Mouse (Mus musculus) spleen, embryonic (tissue): ENCODE measurements around the gene Adamtsl5.

Source experiments
- CTCF ChIA-PET: fragments of 350-600 bp; sonication (Branson Sonifier 250); formaldehyde crosslinking; loops from one replicate; lab custom pipeline; 2022; lab: Charles Lee

Adamtsl5 gene

DNA sequence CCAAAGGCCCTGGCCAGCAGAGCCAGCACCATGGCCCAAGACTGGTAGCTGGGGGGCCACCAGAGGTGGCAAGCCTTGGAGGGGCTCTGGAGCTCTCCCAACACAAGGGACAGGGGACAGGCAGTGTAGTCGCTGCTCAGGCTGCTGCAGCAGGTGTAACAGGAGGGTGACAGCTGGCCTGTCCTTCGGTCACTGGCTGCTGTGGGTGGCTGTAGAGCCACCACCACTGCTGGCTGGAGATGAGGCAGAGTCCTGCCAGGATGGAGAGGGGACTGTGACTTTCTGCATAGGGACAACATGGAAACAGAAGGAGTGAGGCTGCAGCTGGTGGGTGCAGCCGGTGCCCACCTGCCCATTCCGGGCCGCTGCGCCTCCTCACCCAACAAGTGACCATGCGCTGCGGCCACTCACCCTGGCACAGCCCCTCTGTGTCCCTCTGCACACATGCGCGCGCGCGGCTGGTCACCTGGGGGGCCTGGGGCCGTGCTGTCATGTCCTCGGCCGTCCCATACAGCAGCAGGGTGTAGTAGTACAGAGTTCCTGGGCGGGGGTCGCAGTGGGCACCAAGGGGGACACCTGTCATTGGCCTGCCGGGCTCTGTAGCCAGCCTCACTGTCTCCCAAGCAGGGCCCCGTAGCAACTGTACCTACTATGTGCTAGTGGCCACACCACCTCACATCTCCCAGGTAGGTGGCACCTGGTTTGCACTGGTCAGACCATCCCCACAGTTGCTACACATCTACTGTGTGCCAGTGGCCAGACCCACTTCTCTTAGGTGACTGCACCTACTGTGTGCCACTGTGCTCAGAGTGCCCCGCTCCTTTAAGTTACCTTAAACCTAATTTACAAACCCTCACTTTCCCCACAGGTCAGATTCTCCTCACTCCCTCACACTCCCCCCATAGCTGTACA lies 26.3 kb downstream of the Adamtsl5 start:
- CTCF ChIA-PET: no interaction called here

- CTCF ChIA-PET: no interaction called here
Observed at GRCm38 (mm10) chr10:80321014-80321669, 27.1 kb downstream of the Adamtsl5 start.

- CTCF ChIA-PET: no interaction called here
Observed at GRCm38 (mm10) chr10:80320340-80320760, 27.9 kb downstream of the Adamtsl5 start, which contains the start of gene 2310011J03Rik. Gene 2310011J03Rik (minus strand): TSS chr10:80320537.

GRCm38 (mm10) chr10:80317011-80317410 lies 31.2 kb downstream of the Adamtsl5 start:
- CTCF ChIA-PET: interaction anchor here (0.8 kb wide), 1 partner anchor 25 kb away, joined by 3 read pairs; the partner anchor contains the start of gene Rps15

DNA sequence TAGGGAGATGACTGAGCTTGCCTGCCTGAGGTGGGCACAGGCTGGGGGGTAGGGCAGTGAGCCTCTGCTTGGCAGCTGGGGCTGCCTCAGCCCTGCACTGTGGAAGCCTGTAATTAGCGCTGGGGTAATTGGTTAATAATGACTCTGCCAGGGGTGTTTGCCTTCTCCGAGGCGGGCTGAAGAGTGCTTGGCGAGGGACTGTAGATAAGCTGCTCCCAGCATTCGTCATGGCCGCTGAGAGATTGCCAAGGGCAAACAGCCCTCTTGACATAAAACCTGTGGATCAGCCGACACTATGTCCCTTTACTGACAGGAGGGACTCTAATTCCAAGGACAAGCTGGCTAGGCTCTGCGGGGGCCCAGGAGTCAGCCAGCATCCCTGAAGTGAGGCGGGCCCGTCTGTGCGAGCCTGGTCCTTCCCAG lies 31.8 kb downstream of the Adamtsl5 start:
- CTCF ChIA-PET: no interaction called here

GRCm38 (mm10) chr10:80315315-80315714 lies 32.9 kb downstream of the Adamtsl5 start:
- CTCF ChIA-PET: no interaction called here

DNA sequence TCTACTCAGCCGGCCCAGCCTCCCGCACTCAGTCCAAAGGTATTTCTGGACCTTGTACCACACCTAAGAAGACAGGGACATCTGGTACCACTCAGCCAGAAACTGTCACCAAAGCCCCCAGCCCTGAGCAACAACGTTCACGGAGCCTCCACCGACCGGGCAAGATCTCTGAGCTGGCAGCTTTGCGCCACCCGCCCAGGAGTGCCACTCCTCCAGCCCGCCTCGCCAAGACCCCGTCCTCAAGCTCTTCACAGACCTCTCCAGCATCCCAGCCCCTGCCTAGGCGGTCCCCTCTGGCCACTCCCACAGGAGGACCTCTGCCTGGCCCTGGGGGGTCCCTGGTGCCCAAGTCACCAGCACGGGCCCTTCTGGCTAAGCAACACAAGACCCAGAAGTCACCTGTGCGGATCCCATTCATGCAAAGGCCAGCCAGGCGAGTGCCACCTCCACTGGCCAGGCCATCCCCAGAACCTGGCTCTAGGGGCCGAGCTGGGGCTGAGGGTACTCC lies 33.7 kb downstream of the Adamtsl5 start:
- CTCF ChIA-PET: interaction anchor here (0.6 kb wide), 2 partner anchors 36 to 356 kb away, joined by 3 read pairs; no protein-coding TSS in a partner anchor

- CTCF ChIA-PET: interaction anchor here (0.6 to 1.1 kb wide), 2 partner anchors 27 to 355 kb away, joined by 3 read pairs; no protein-coding TSS in a partner anchor
Observed at GRCm38 (mm10) chr10:80313627-80314201, 34.5 kb downstream of the Adamtsl5 start.

GRCm38 (mm10) chr10:80312586-80313504 lies 35.4 kb downstream of the Adamtsl5 start:
- CTCF ChIA-PET: interaction anchor here (0.6 to 1.1 kb wide), 2 partner anchors 28 to 424 kb away, joined by 3 read pairs; no protein-coding TSS in a partner anchor

GRCm38 (mm10) chr10:80311560-80311959 lies 36.7 kb downstream of the Adamtsl5 start:
- CTCF ChIA-PET: no interaction called here

- CTCF ChIA-PET: interaction anchor here (0.7 kb wide), 1 partner anchor 38 kb away, joined by 3 read pairs; no protein-coding TSS in a partner anchor
Observed at GRCm38 (mm10) chr10:80304862-80305261, 43.4 kb downstream of the Adamtsl5 start.

DNA sequence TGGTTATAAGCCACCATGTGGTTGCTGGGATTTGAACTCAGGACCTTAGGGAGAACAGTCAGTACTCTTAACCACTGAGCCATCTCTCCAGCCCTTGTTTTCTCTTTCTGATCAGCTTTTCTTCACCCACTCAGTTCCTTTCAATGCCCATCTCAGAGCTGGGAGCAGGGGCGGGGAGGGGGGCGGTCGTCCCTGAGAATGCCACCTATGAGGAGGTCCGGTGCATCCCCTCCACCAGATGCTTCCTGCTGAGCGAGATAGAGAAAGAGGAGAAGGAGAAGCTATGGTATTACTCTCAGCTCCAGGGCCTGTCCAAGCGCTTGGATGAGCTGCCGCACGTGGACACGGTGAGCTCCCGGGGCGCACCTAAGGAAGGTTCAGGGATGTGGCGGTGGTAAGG lies 43.8 kb downstream of the Adamtsl5 start:
- CTCF ChIA-PET: interaction anchor here (0.6 to 0.7 kb wide), 2 partner anchors 38 to 396 kb away, joined by 3 read pairs; no protein-coding TSS in a partner anchor

DNA sequence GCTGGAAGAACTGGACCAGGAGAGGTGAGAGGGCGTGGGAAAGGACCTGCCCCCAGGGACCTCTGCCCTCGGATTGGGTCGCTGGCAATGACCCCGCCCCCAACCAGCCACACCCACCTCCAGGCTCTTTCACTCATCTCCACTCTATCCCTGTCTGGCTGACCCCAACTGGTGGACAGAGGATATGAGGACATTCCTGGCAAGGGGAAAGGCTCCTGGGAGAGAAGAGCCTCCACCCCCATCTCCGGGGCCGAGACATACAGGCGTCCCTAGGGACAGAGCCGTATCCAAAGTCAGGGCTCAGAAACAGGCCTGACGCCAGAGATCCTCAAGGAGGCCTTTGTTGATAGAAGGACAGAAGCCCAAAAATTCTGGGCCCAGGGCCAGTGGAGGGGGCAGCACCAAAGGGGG lies 45.7 kb downstream of the Adamtsl5 start:
- CTCF ChIA-PET: no interaction called here

GRCm38 (mm10) chr10:80302082-80302355 lies 46.2 kb downstream of the Adamtsl5 start:
- CTCF ChIA-PET: no interaction called here

- CTCF ChIA-PET: no interaction called here
Observed at GRCm38 (mm10) chr10:80301256-80302081, 46.7 kb downstream of the Adamtsl5 start.

DNA sequence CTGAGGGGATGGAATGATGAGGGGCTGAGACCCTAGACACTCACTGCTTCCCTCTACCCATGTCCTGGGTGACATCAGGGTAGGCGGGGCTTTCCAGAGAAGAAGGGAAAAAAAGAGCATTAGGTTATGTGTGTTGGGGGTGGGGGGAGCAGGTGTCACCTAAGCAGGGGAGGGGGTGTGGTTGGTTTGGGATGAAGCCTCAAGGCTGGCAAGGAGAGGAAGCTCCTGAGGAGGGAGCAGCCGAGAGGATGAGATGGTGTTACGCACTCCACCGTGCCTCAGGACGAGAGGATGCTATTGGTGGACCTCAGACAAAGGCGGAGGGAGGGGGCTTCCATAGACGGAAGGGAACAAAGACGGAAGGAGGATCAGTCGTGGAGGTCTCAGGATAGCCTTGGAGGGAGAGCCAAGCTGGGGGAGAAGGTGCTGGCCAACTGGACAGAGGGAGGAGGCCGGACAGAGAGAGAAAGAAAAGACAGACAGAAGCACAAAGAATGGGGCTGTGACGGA lies 47.5 kb downstream of the Adamtsl5 start:
- CTCF ChIA-PET: no interaction called here

DNA sequence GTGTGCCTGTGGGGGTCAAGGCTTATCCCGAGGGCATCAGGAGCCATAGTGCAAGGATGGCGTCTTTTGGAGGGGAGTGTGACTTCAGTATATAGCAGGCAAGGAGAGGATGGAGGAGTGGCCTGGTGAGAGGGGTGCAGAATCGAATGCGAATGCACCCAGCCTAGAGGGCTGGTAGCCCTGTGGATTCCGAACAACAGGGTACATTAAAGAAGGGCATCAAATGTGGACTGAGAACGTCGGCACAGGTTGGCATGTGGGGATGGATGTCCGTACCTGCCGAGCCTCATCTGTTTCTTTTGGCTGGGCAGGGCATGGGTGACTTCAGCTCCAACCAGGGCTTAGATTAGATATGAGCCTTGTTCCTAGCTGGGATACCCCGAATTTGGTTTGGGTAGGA lies 48.4 kb downstream of the Adamtsl5 start:
- CTCF ChIA-PET: interaction anchor here (0.5 to 0.8 kb wide), 2 partner anchors 8 to 45 kb away, joined by 3 read pairs; partner anchors contain the start of gene Rps15

GRCm38 (mm10) chr10:80299301-80299700 lies 48.9 kb downstream of the Adamtsl5 start:
- CTCF ChIA-PET: interaction anchor here (0.5 to 0.8 kb wide), 2 partner anchors 7 to 46 kb away, joined by 3 read pairs; partner anchors contain the start of gene Rps15

DNA sequence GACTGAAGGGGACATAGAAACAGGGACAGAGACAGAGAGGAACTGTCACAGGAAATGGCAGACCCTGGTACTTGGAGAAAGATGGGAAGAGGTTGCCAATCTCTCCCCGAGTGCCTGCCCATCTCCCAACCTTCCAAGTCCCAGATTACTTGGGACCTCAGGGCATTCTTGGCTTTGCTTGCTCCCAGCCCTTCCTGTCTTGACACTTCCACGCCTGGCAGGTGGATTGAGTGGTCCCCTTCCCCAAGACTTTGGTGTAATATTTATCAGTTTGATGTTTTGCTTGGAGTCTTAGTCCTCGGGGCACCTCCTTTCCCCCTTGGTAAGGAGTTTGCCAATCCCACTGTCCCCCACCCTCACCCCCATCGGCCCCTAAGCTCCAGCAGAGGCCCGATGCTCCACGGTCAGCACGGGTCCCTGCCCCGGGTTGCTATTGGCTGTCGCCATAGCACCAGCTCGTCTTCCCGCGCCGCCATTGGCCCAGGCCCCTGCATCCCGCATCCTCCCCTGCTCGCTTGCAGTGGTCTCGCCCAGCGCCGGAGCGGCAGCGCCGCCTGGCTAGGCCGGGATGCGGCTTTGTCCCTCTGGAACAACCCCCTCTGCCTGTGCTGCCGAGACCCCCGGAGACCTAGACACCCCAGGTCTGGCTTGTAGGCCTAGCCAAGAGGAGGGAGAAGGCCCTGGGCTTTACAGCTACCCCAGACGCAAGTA lies 49.5 kb downstream of the Adamtsl5 start:
- CTCF ChIA-PET: no interaction called here
